Comparison of ENCODE assay signal across 9 mouse cellular contexts in the genomic region with DNA sequence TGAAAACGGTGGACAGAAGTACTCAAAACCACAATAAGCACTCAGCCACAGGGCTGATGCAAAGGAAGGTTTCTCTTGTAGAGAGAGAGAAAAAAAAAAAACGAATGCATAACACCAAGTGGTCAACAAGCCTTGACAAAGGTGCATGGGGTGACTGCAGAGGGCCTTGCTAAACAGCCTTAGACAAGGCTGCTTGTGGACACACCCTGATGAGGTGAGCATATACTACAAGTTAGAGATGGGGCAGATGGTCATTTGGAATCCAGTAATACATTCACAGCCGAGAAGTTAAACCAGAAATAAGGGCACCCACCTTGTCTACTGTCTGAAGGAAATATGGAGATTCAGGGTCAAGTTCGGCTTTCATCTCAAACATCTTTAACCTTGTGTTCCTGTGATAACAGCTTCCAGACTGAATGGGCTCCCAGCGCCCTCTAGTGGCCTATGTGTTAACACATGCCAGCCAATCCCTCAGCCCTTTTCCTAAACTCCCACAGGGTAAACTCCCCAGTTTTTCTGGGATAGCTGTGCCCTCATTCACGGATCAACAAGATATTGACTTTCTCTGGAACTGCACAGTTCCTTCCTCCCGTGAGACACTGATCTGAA.
DNase-seq lines count a peak whose midpoint lies in the region; ATAC-seq and TF ChIP-seq lines count a peak whose summit lies in the region.
"Had no signal": no experiment of that assay in that cellular context is flagged by ENCODE, and none has a peak within 500 bp of the region (broad histone marks: within the 10 kb centered on the region; RNA-seq: fewer than 3 reads in every experiment).

No protein-coding gene starts in this region.

- H3K36me3 ChIP-seq in kidney, embryonic 14.5 days (ENCODE audit: control insufficient read depth, insufficient read depth, low read length): no peaks in the 10 kb centered on the region
- H3K36me3 ChIP-seq in limb, embryonic 12.5 days: no peaks in the 10 kb centered on the region

- peak; percentile 66 for DNase-seq in A20 (ENCODE audit: low read depth, low spot score)
- DNase-seq in adrenal gland, adult (ENCODE audit: inconsistent age in 2 of 2, low spot score in 1 of 2): peak; percentile 68 to 90
- DNase-seq in gastrocnemius, postnatal 36 days: peak; percentile 22 to 30
- peak; percentile 60 for DNase-seq in neural tube, embryonic 10.5 days (ENCODE audit: extremely low spot score, low spot score)
- peak; percentile 23 for DNase-seq in telencephalon, adult 2 months (ENCODE audit: low read depth, low spot score)

- ATAC-seq in kidney, embryonic 14.5 days (ENCODE audit: low FRiP score, low TSS enrichment): peak; percentile 79; the same call in 1 of the 2 replicates
- ATAC-seq in limb, embryonic 12.5 days (ENCODE audit: insufficient number of reproducible peaks, insufficient read depth, low FRiP score, low TSS enrichment, low read depth): peak; percentile 71; the same call in 1 of the 2 replicates

- no peak for TF ChIP-seq POLR2A in cortical plate, adult 2 months (IDR thresholded peaks at IDR 0.05; ENCODE audit: extremely low read depth, insufficient read depth, low read length)

- no peak overlapping the region for H3K4me3 ChIP-seq in cortical plate, adult 2 months (ENCODE audit: insufficient read depth, low read length)
- no peak overlapping the region for H3K4me3 ChIP-seq in kidney, embryonic 14.5 days (ENCODE audit: low read length)
- no peak overlapping the region for H3K4me3 ChIP-seq in limb, embryonic 12.5 days (replicated peaks)
- H3K4me3 ChIP-seq: erythroblast, embryonic 14.5 days had no signal

- no peak overlapping the region for H3K27ac ChIP-seq in cortical plate, adult 2 months (ENCODE audit: insufficient read depth, low read length)
- H3K27ac ChIP-seq in kidney, embryonic 14.5 days (ENCODE audit: low read depth, low read length): no peak overlapping the region
- H3K27ac ChIP-seq in limb, embryonic 12.5 days: no peak overlapping the region

- no peaks in the 10 kb centered on the region for H3K4me1 ChIP-seq in cortical plate, adult 2 months (ENCODE audit: control insufficient read depth, insufficient read depth, low read length)
- no peaks in the 10 kb centered on the region for H3K4me1 ChIP-seq in kidney, embryonic 14.5 days (ENCODE audit: control insufficient read depth, insufficient read depth, low read length)
- no peaks in the 10 kb centered on the region for H3K4me1 ChIP-seq in limb, embryonic 12.5 days (replicated peaks)

- H3K4me2 ChIP-seq in kidney, embryonic 14.5 days (replicated peaks; ENCODE audit: low read depth, low read length): no peak overlapping the region
- H3K4me2 ChIP-seq in limb, embryonic 12.5 days: no peak overlapping the region

- no peaks in the 10 kb centered on the region for H3K9me3 ChIP-seq in kidney, embryonic 14.5 days (ENCODE audit: control insufficient read depth, low read length)
- no peaks in the 10 kb centered on the region for H3K9me3 ChIP-seq in limb, embryonic 12.5 days

- no peaks in the 10 kb centered on the region for H3K27me3 ChIP-seq in kidney, embryonic 14.5 days (ENCODE audit: control insufficient read depth, insufficient read depth, low read length)
- 0 out of 2 replicates have a peak, but pooled peaks cover 3% of the 10 kb centered on the region for H3K27me3 ChIP-seq in limb, embryonic 12.5 days

- intact Hi-C loops in gastrocnemius, postnatal 36 days (cut with DNase I): loop anchor here (5.0 kb wide), 1 partner anchor 150 kb away; the partner anchor contains the start of gene Ptger3

- peak; percentile 79 for TF ChIP-seq CTCF in cortical plate, adult 2 months (IDR thresholded peaks at IDR 0.05; ENCODE audit: extremely low read depth, insufficient read depth, low read length)

- no peak overlapping the region for H3K9ac ChIP-seq in kidney, embryonic 14.5 days (ENCODE audit: low read depth, low read length)
- no peak overlapping the region for H3K9ac ChIP-seq in limb, embryonic 12.5 days (replicated peaks)

- 20% methylated on average over 7 of the region's 7 CpGs for WGBS in kidney, embryonic 14.5 days
- WGBS in limb, embryonic 12.5 days: 20% methylated on average over 7 of the region's 7 CpGs

Comparison
In these comparisons a context has a peak if more than half of its experiments do, and no peak if none do; other contexts are left out.
1. DNase-seq: peak in every context shown above with its lines; median percentile 79 in adrenal gland, adult; 66 in A20; 60 in neural tube, embryonic 10.5 days; 26 in gastrocnemius, postnatal 36 days; 23 in telencephalon, adult 2 months.